19 mouse cellular contexts compared by ENCODE assay signal in the genomic region with DNA sequence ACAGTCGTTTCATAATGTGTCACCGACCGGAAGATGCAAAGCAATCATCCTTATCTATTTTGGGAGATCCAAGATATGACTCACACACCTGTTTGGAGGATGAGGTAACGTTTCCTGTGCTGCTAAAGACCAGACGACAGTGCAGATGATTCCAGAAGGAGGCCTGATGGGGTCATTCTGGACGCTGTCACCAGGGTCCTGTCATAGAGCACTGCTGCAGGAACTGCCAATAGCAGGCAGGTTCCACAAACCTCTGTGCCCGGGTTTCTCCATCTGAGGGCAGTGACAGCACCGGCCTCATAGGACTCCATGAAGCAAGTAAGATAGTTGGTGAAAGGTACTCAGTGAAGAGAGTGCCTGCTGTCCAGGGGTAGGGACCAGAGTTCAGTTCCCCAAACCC.
A peak's percentile ranks its signal among the peaks of the same experiment; 100 is the strongest.
DNase-seq lines count a peak whose midpoint lies in the region; TF ChIP-seq lines count a peak whose summit lies in the region.
"Had no signal": no experiment of that assay in that cellular context is flagged by ENCODE, and none has a peak within 500 bp of the region (broad histone marks: within the 10 kb centered on the region; RNA-seq: fewer than 3 reads in every experiment).

No protein-coding gene starts in this region.

- H3K4me3 ChIP-seq in C2C12 (ENCODE audit: insufficient read depth, poor library complexity, severe bottlenecking), result no peak overlapping the region
- H3K4me3 ChIP-seq: embryonic facial prominence, embryonic 12.5 days; embryonic facial prominence, embryonic 15.5 days; hindbrain, embryonic 10.5 days; hindbrain, embryonic 13.5 days had no signal

- TF ChIP-seq CTCF in C2C12 (IDR thresholded peaks at IDR 0.05; ENCODE audit: control insufficient read depth, insufficient read depth, insufficient read length), result no peak

- H3K27me3 ChIP-seq in C2C12 (ENCODE audit: control insufficient read depth, insufficient read depth, insufficient read length), result peaks cover 5% of the 10 kb centered on the region
- H3K27me3 ChIP-seq: embryonic facial prominence, embryonic 12.5 days; embryonic facial prominence, embryonic 15.5 days; hindbrain, embryonic 13.5 days had no signal

- no peaks in the 10 kb centered on the region for H3K79me3 ChIP-seq in C2C12 (ENCODE audit: low read depth)

- no peaks in the 10 kb centered on the region for H3K79me2 ChIP-seq in C2C12 (ENCODE audit: control insufficient read depth, insufficient read depth)

- DNase-seq in heart, adult 11 months, result peak; percentile 89
- no peak for DNase-seq in heart, adult 9 months (ENCODE audit: low spot score in 2 of 2)
- peak; percentile 31 for DNase-seq in brain, adult 2 months (ENCODE audit: low read depth, low spot score)
- DNase-seq in ovary, postnatal 10 days (ENCODE audit: low spot score), result no peak
- no peak for DNase-seq in left cerebral cortex, postnatal 25 days (ENCODE audit: low spot score in 2 of 2)
- DNase-seq: adrenal gland, adult 8-10 months; adrenal gland, postnatal 25 days; cerebellum, adult 11 months; cerebellum, adult 2 months; cerebellum, adult 9-11 months; cerebellum, postnatal 25 days; gastrocnemius, postnatal 10 days; heart, adult 18-20 months; kidney, adult 18-20 months had no signal

- no peaks in the 10 kb centered on the region for H3K36me3 ChIP-seq in C2C12 (ENCODE audit: control insufficient read depth, insufficient read depth)
- H3K36me3 ChIP-seq: embryonic facial prominence, embryonic 12.5 days; embryonic facial prominence, embryonic 15.5 days; hindbrain, embryonic 10.5 days; hindbrain, embryonic 13.5 days had no signal

- intact Hi-C loops in left cerebral cortex, postnatal 25 days (cut with DNase I), result no loop called here

- H3ac ChIP-seq in C2C12 (ENCODE audit: control insufficient read depth, insufficient read length, low read depth), result no peak overlapping the region

TF ChIP-seq in C2C12, 6 proteins besides CTCF, POLR2A, EP300 and RAD21:
- no peak for TF ChIP-seq USF1 (IDR thresholded peaks at IDR 0.05; ENCODE audit: low read depth)
- TF ChIP-seq MYOD1 (IDR thresholded peaks at IDR 0.05; ENCODE audit: control insufficient read depth, insufficient read length, low read depth), result peak; percentile 17
TF ChIP-seq in C2C12: peak in this region for 1.

Comparison
In these comparisons a context has a peak if more than half of its experiments do, and no peak if none do; other contexts are left out.
1. DNase-seq: peak in heart, adult 11 months (single experiment) and brain, adult 2 months (single experiment); none in heart, adult 9 months (0 of 2), ovary, postnatal 10 days (single experiment) and left cerebral cortex, postnatal 25 days (0 of 2).